Mouse (Mus musculus): ENCODE data around the gene Sec31a.

DNA sequence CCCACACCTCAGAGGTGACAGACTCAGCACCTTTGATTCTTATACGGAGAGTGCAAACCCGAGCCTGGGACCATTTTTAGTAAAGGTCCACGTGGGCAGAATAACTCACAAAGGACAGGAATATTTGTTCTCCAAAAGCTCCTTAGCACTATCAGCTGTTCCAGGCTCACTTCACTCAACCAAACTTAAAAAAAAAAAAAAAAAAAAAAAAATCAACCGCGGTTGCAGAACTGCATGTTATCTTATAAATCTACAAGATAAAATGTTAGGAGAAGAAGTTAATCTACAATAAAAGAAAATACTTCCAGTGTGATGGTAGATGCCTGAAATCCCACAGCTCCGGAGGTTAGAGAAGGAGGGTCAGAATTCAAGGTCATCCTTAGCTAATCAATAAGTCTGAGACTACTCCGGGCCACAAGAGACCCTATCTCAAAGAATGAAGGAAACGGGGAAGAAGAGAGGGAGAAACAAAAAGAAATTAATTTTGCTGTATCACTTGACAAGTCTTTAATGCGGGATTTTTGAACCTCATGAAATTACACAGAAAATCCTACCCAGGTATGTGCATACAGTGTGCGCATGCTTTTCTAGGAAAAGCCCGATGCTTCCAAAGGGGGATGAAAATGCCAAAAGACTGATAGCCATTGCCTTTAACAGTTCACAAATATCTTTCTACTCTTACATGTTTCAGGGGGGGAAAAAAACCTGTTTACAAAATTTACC is 1.4 kb downstream of the Sec31a start:
- TF ChIP-seq GATA1 (IDR thresholded peaks at IDR 0.05; ENCODE audit: borderline replicate concordance, low read length) = no peak
- TF ChIP-seq FLI1 (IDR thresholded peaks at IDR 0.05; ENCODE audit: low read length) = no peak
